25 mouse cellular contexts compared by ENCODE assay signal in the genomic region with DNA sequence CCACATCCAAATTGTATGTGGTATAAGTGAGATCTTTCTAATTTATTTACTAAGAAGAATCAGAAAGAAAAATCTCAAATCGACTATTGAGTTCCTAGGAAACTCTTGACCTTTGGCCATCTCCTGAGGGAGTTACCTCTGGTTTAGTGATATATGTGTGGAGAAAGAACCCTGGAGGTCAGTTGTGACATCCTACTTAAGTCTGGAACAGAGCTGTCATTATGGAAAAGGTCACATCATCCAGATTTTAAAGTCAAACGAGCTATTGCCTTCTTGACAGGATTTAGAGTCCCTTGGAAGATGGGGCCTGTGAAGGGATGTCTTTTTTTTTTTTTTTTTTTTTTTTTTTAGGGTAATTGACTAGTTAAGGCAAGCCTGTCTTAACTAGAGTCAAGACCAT. TPM values are rescaled to one million over a fixed set of nuclear protein-coding genes. Genes with fewer than 3 reads are reported as not detected.
DNase-seq lines count a peak whose midpoint lies in the region; ATAC-seq and TF ChIP-seq lines count a peak whose summit lies in the region.
"Had no signal": no experiment of that assay in that cellular context is flagged by ENCODE, and none has a peak within 500 bp of the region (broad histone marks: within the 10 kb centered on the region; RNA-seq: fewer than 3 reads in every experiment).

No protein-coding gene starts in this region.

- TF ChIP-seq POLR2A in heart, adult 2 months (IDR thresholded peaks at IDR 0.05; ENCODE audit: insufficient read depth, low read depth, low read length) = no peak

- no peak overlapping the region for H3K9ac ChIP-seq in heart, adult 2 months (ENCODE audit: low read depth, low read length)
- H3K9ac ChIP-seq in midbrain, embryonic 11.5 days (ENCODE audit: low read length) = no peak overlapping the region
- H3K9ac ChIP-seq in midbrain, embryonic 16.5 days (ENCODE audit: low read depth, low read length) = no peak overlapping the region
- no peak overlapping the region for H3K9ac ChIP-seq in hindbrain, postnatal 0 days (replicated peaks; ENCODE audit: low read length)
- H3K9ac ChIP-seq: embryonic facial prominence, embryonic 13.5 days; heart, embryonic 13.5 days; hindbrain, embryonic 14.5 days had no signal

- H3K27me3 ChIP-seq in heart, adult 2 months (ENCODE audit: control insufficient read depth, insufficient read depth, low read length) = no peaks in the 10 kb centered on the region
- no peaks in the 10 kb centered on the region for H3K27me3 ChIP-seq in midbrain, embryonic 11.5 days (ENCODE audit: control insufficient read depth, insufficient read depth, low read length)
- no peaks in the 10 kb centered on the region for H3K27me3 ChIP-seq in midbrain, embryonic 16.5 days (ENCODE audit: control insufficient read depth, insufficient read depth, low read depth, low read length)
- no peaks in the 10 kb centered on the region for H3K27me3 ChIP-seq in hindbrain, postnatal 0 days (ENCODE audit: insufficient read depth, low read length)
- H3K27me3 ChIP-seq: embryonic facial prominence, embryonic 13.5 days; heart, embryonic 13.5 days; Patski had no signal

- no peak for DNase-seq in heart, adult 2 months
- no peak for DNase-seq in heart, postnatal 36 days
- peak; percentile 26 for DNase-seq in midbrain, embryonic 11.5 days (ENCODE audit: low spot score, missing footprints)
- DNase-seq in hindbrain, postnatal 0 days (ENCODE audit: low spot score) = no peak
- DNase-seq in ovary, postnatal 36 days (ENCODE audit: low spot score) = no peak
- DNase-seq: adrenal gland, postnatal 14 days; cerebellum, adult 11-12 months; cerebellum, adult 8-10 months; embryo, embryonic 11 days; gastrocnemius, postnatal 10 days; heart, postnatal 4 days; kidney, adult 9 months had no signal

- WGBS in heart, adult 2 months = 20% methylated on average over 2 of the region's 2 CpGs
- whole genome bisulfite sequencing in midbrain, embryonic 11.5 days = 61% methylated on average over 2 of the region's 2 CpGs
- WGBS in midbrain, embryonic 16.5 days = 66% methylated on average over 2 of the region's 2 CpGs
- 70% methylated on average over 2 of the region's 2 CpGs for whole genome bisulfite sequencing in hindbrain, postnatal 0 days

- no peaks in the 10 kb centered on the region for H3K79me2 ChIP-seq in heart, adult 2 months (replicated peaks; ENCODE audit: control insufficient read depth, insufficient read depth, low read length)

- H3K4me1 ChIP-seq in heart, adult 2 months (ENCODE audit: control insufficient read depth, insufficient read depth, low read length) = peaks cover 13% of the 10 kb centered on the region
- H3K4me1 ChIP-seq in midbrain, embryonic 11.5 days (ENCODE audit: control insufficient read depth, insufficient read depth, low read length) = no peaks in the 10 kb centered on the region
- no peaks in the 10 kb centered on the region for H3K4me1 ChIP-seq in midbrain, embryonic 16.5 days (ENCODE audit: control insufficient read depth, insufficient read depth, low read length)
- H3K4me1 ChIP-seq in brown adipose tissue, adult 24 weeks (ENCODE audit: control insufficient read depth, insufficient read depth, insufficient read length, low read length) = peaks cover 16% of the 10 kb centered on the region
- H3K4me1 ChIP-seq in hindbrain, postnatal 0 days (ENCODE audit: insufficient read depth, low read length) = no peaks in the 10 kb centered on the region; the same call in 1 of the 2 replicates
- H3K4me1 ChIP-seq: embryonic facial prominence, embryonic 10.5 days; embryonic facial prominence, embryonic 13.5 days; forebrain, embryonic 10.5 days; heart, embryonic 10.5 days; heart, embryonic 13.5 days had no signal

- no peak overlapping the region for H3K4me2 ChIP-seq in midbrain, embryonic 11.5 days
- H3K4me2 ChIP-seq in midbrain, embryonic 16.5 days (ENCODE audit: low read length) = no peak overlapping the region
- H3K4me2 ChIP-seq in hindbrain, postnatal 0 days (ENCODE audit: low read depth, low read length) = no peak overlapping the region
- H3K4me2 ChIP-seq: embryonic facial prominence, embryonic 13.5 days; heart, embryonic 13.5 days; hindbrain, embryonic 14.5 days had no signal

- no peak for TF ChIP-seq EP300 in heart, adult 2 months (IDR thresholded peaks at IDR 0.05; ENCODE audit: insufficient read depth, low read depth, low read length)

- TF ChIP-seq CTCF in heart, adult 2 months (IDR thresholded peaks at IDR 0.05) = no peak
- TF ChIP-seq CTCF in hindbrain, postnatal 0 days (IDR thresholded peaks at IDR 0.05; ENCODE audit: low read depth) = no peak

- H3K9me3 ChIP-seq in midbrain, embryonic 11.5 days (ENCODE audit: control insufficient read depth, low read length) = no peaks in the 10 kb centered on the region
- no peaks in the 10 kb centered on the region for H3K9me3 ChIP-seq in midbrain, embryonic 16.5 days (replicated peaks; ENCODE audit: control insufficient read depth, low read length, poor library complexity, severe bottlenecking)
- no peaks in the 10 kb centered on the region for H3K9me3 ChIP-seq in hindbrain, postnatal 0 days (ENCODE audit: low read length)
- H3K9me3 ChIP-seq: embryonic facial prominence, embryonic 10.5 days; embryonic facial prominence, embryonic 13.5 days; forebrain, embryonic 10.5 days; heart, embryonic 10.5 days; heart, embryonic 13.5 days had no signal

- no peak overlapping the region for H3K4me3 ChIP-seq in heart, adult 2 months
- H3K4me3 ChIP-seq in midbrain, embryonic 11.5 days (ENCODE audit: low read depth, low read length) = no peak overlapping the region
- no peak overlapping the region for H3K4me3 ChIP-seq in midbrain, embryonic 16.5 days (ENCODE audit: low read depth, low read length)
- H3K4me3 ChIP-seq in brown adipose tissue, adult 24 weeks (ENCODE audit: insufficient read depth, low read depth, low read length) = no peak overlapping the region
- H3K4me3 ChIP-seq in hindbrain, postnatal 0 days (ENCODE audit: low read length) = no peak overlapping the region
- H3K4me3 ChIP-seq: embryonic facial prominence, embryonic 10.5 days; embryonic facial prominence, embryonic 13.5 days; erythroblast, embryonic 14.5 days; forebrain, embryonic 10.5 days; heart, embryonic 10.5 days; heart, embryonic 13.5 days had no signal

- intact Hi-C loops in heart, adult 2 months (cut with DNase I) = loop anchor here (1.0 to 2.0 kb wide), 3 partner anchors 28 to 32 kb away; no protein-coding TSS in a partner anchor
- intact Hi-C loops in heart, postnatal 36 days (cut with DNase I) = loop anchor here (1.0 to 5.0 kb wide), 3 partner anchors 28 to 45 kb away; no protein-coding TSS in a partner anchor

- ATAC-seq in midbrain, embryonic 11.5 days (ENCODE audit: low FRiP score) = no peak
- ATAC-seq in midbrain, embryonic 16.5 days = no peak
- ATAC-seq in hindbrain, postnatal 0 days = no peak
- ATAC-seq: CD4-positive, CD25-positive, alpha-beta regulatory T cell, adult 4 months; forebrain, embryonic 14.5 days; intestine, postnatal 0 days; Patski had no signal

- peak overlapping the region; percentile 88 for H3K27ac ChIP-seq in heart, adult 2 months
- H3K27ac ChIP-seq in midbrain, embryonic 11.5 days (ENCODE audit: low read depth, low read length) = no peak overlapping the region
- no peak overlapping the region for H3K27ac ChIP-seq in midbrain, embryonic 16.5 days (ENCODE audit: low read length)
- peak overlapping the region; percentile 98 for H3K27ac ChIP-seq in brown adipose tissue, adult 24 weeks (replicated peaks; ENCODE audit: low read depth, low read length)
- no peak overlapping the region for H3K27ac ChIP-seq in hindbrain, postnatal 0 days
- H3K27ac ChIP-seq: embryonic facial prominence, embryonic 10.5 days; embryonic facial prominence, embryonic 13.5 days; forebrain, embryonic 10.5 days; heart, embryonic 10.5 days; heart, embryonic 13.5 days; hindbrain, embryonic 14.5 days had no signal

- peaks cover 25% of the 10 kb centered on the region for H3K36me3 ChIP-seq in heart, adult 2 months (ENCODE audit: control insufficient read depth, insufficient read depth, low read length)
- H3K36me3 ChIP-seq in midbrain, embryonic 11.5 days (ENCODE audit: control insufficient read depth, insufficient read depth, low read length) = no peaks in the 10 kb centered on the region
- peaks cover 11% of the 10 kb centered on the region for H3K36me3 ChIP-seq in midbrain, embryonic 16.5 days (ENCODE audit: control insufficient read depth, insufficient read depth, low read length)
- peaks cover 6% of the 10 kb centered on the region; the same call in 1 of the 2 replicates for H3K36me3 ChIP-seq in hindbrain, postnatal 0 days (ENCODE audit: insufficient read depth, low read length)
- H3K36me3 ChIP-seq: embryonic facial prominence, embryonic 10.5 days; embryonic facial prominence, embryonic 13.5 days; forebrain, embryonic 10.5 days; heart, embryonic 10.5 days; heart, embryonic 13.5 days had no signal

RNA-seq across cellular contexts. Expression of gene Cd200, which starts 32.0 kb away (rescaled TPM):
- 10 to 100 TPM; 63.6 to 69.3 TPM for total RNA-seq in heart, adult 2 months (2021)
- polyA plus RNA-seq in heart, adult 2 months (2012; rRNA removed) = 90.0 and 99.3 TPM in 2 replicates
- 10 to 100 TPM; 66.9 to 69.8 TPM for total RNA-seq in heart, postnatal 36 days (2021)
- polyA plus RNA-seq in midbrain, embryonic 11.5 days (2014; fragmentation: Nextera tagmentation; extraction: Ambion mirVana) = 50.4 and 59.1 TPM in 2 replicates
- polyA plus RNA-seq in midbrain, embryonic 16.5 days (2015; fragmentation: Nextera tagmentation; extraction: Ambion mirVana) = 411 and 438 TPM in 2 replicates
- polyA plus RNA-seq in brown adipose tissue, adult 24 weeks (2012; ENCODE audit: insufficient read depth, insufficient read length, missing spikeins) = 39.3 and 47.9 TPM in 2 replicates
- total RNA-seq in hindbrain, postnatal 0 days (2014; rRNA removed) = 210 and 300 TPM in 2 replicates
- 354 and 385 TPM in 2 replicates for polyA plus RNA-seq in hindbrain, postnatal 0 days (2015; fragmentation: Nextera tagmentation; extraction: Ambion mirVana)

Comparison
In these comparisons a context has a peak if more than half of its experiments do, and no peak if none do; other contexts are left out.
1. H3K27ac ChIP-seq: peak in heart, adult 2 months (single experiment) and brown adipose tissue, adult 24 weeks (single experiment); none in midbrain, embryonic 11.5 days (single experiment), midbrain, embryonic 16.5 days (single experiment) and hindbrain, postnatal 0 days (single experiment).